Mouse (Mus musculus): ENCODE data around the gene Pinlyp. TPM values are rescaled to one million over a fixed set of nuclear protein-coding genes. Genes with fewer than 3 reads are reported as not detected.

Gene Pinlyp
- polyA plus RNA-seq, 1 experiment from 2014 or later: not detected

GRCm38 (mm10) chr7:24546634-24547389 lies 894 bp upstream of the Pinlyp start:
- peaks cover 22% of the 10 kb centered on the region; the same call in 1 of the 2 replicates for H3K36me3 ChIP-seq (replicated peaks; ENCODE audit: control insufficient read depth, insufficient read depth)
- H3K4me2 ChIP-seq (replicated peaks): peak overlapping the region; percentile 58
- ATAC-seq (ENCODE audit: low FRiP score): peak; percentile 98
- WGBS: under 1% methylated on average over 57 of the region's 57 CpGs
- no peaks in the 10 kb centered on the region for H3K9me3 ChIP-seq (ENCODE audit: control insufficient read depth, low read length)
- peaks cover 5% of the 10 kb centered on the region for H3K4me1 ChIP-seq (replicated peaks; ENCODE audit: control insufficient read depth, insufficient read depth, low read length)
- peak overlapping the region; percentile 60 for H3K9ac ChIP-seq
- H3K27me3 ChIP-seq (ENCODE audit: control insufficient read depth, insufficient read depth, low read length): no peaks in the 10 kb centered on the region
- H3K27ac ChIP-seq: peak overlapping the region; percentile 47; the same call in 1 of the 2 replicates
- H3K4me3 ChIP-seq (replicated peaks; ENCODE audit: low read length): peak overlapping the region; percentile 49
- DNase-seq (ENCODE audit: low spot score): peak; percentile 99

GRCm38 (mm10) chr7:24544506-24544905 lies 1.4 kb downstream of the Pinlyp start:
- Histone ChIP-seq H3K9me3 (ENCODE audit: control insufficient read depth, low read length) (no peaks in the 10 kb centered on the region), H3K9ac (no peak overlapping the region), H3K4me1 (replicated peaks; ENCODE audit: control insufficient read depth, insufficient read depth, low read length) (peaks cover 5% of the 10 kb centered on the region), H3K27ac (no peak overlapping the region), H3K27me3 (ENCODE audit: control insufficient read depth, insufficient read depth, low read length) (no peaks in the 10 kb centered on the region), H3K36me3 (replicated peaks; ENCODE audit: control insufficient read depth, insufficient read depth) (peaks cover 10% of the 10 kb centered on the region; the same call in 1 of the 2 replicates), H3K4me2 (replicated peaks) (no peak overlapping the region), H3K4me3 (replicated peaks; ENCODE audit: low read length) (no peak overlapping the region)
- ATAC-seq (ENCODE audit: low FRiP score) (no peak), DNase-seq (ENCODE audit: low spot score) (no peak)
- WGBS: 91% methylated on average over 2 of the region's 2 CpGs

- Histone ChIP-seq H3K9ac (no peak overlapping the region), H3K9me3 (ENCODE audit: control insufficient read depth, low read length) (no peaks in the 10 kb centered on the region), H3K4me2 (replicated peaks) (no peak overlapping the region), H3K27me3 (ENCODE audit: control insufficient read depth, insufficient read depth, low read length) (no peaks in the 10 kb centered on the region), H3K4me3 (replicated peaks; ENCODE audit: low read length) (no peak overlapping the region), H3K36me3 (replicated peaks; ENCODE audit: control insufficient read depth, insufficient read depth) (peaks cover 20% of the 10 kb centered on the region), H3K4me1 (replicated peaks; ENCODE audit: control insufficient read depth, insufficient read depth, low read length) (no peaks in the 10 kb centered on the region), H3K27ac (no peak overlapping the region)
- ATAC-seq (ENCODE audit: low FRiP score) (no peak), DNase-seq (ENCODE audit: low spot score) (no peak)
- WGBS: 98% methylated on average over 4 of the region's 4 CpGs
Measured at GRCm38 (mm10) chr7:24539686-24540085, 6.2 kb downstream of the Pinlyp start.

GRCm38 (mm10) chr7:24538701-24539100 lies 7.2 kb downstream of the Pinlyp start:
- H3K27ac ChIP-seq: no peak overlapping the region
- H3K4me3 ChIP-seq (replicated peaks; ENCODE audit: low read length): no peak overlapping the region
- H3K9ac ChIP-seq: no peak overlapping the region
- H3K9me3 ChIP-seq (ENCODE audit: control insufficient read depth, low read length): no peaks in the 10 kb centered on the region
- DNase-seq (ENCODE audit: low spot score) (no peak), ATAC-seq (ENCODE audit: low FRiP score) (no peak)
- 75% methylated on average over 5 of the region's 5 CpGs for WGBS
- H3K27me3 ChIP-seq (ENCODE audit: control insufficient read depth, insufficient read depth, low read length): no peaks in the 10 kb centered on the region
- peaks cover 30% of the 10 kb centered on the region for H3K36me3 ChIP-seq (replicated peaks; ENCODE audit: control insufficient read depth, insufficient read depth)
- H3K4me1 ChIP-seq (replicated peaks; ENCODE audit: control insufficient read depth, insufficient read depth, low read length): peaks cover 6% of the 10 kb centered on the region; the same call in 1 of the 2 replicates
- no peak overlapping the region for H3K4me2 ChIP-seq (replicated peaks)

GRCm38 (mm10) chr7:24538154-24538553 lies 7.8 kb downstream of the Pinlyp start:
- Histone ChIP-seq H3K4me1 (replicated peaks; ENCODE audit: control insufficient read depth, insufficient read depth, low read length) (peaks cover 11% of the 10 kb centered on the region; the same call in 1 of the 2 replicates), H3K9me3 (ENCODE audit: control insufficient read depth, low read length) (no peaks in the 10 kb centered on the region), H3K4me2 (replicated peaks) (no peak overlapping the region), H3K9ac (no peak overlapping the region), H3K4me3 (replicated peaks; ENCODE audit: low read length) (no peak overlapping the region), H3K36me3 (replicated peaks; ENCODE audit: control insufficient read depth, insufficient read depth) (peaks cover 35% of the 10 kb centered on the region), H3K27ac (no peak overlapping the region), H3K27me3 (ENCODE audit: control insufficient read depth, insufficient read depth, low read length) (no peaks in the 10 kb centered on the region; the same call in 1 of the 2 replicates)
- 44% methylated on average over 5 of the region's 5 CpGs for WGBS
- no peak for DNase-seq (ENCODE audit: low spot score)
- ATAC-seq (ENCODE audit: low FRiP score): no peak

GRCm38 (mm10) chr7:24537591-24537990 lies 8.3 kb downstream of the Pinlyp start:
- no peak overlapping the region for H3K4me2 ChIP-seq (replicated peaks)
- peaks cover 13% of the 10 kb centered on the region for H3K4me1 ChIP-seq (replicated peaks; ENCODE audit: control insufficient read depth, insufficient read depth, low read length)
- WGBS: 78% methylated on average over 5 of the region's 5 CpGs
- no peaks in the 10 kb centered on the region; the same call in 1 of the 2 replicates for H3K27me3 ChIP-seq (ENCODE audit: control insufficient read depth, insufficient read depth, low read length)
- H3K9ac ChIP-seq: no peak overlapping the region
- no peak overlapping the region for H3K4me3 ChIP-seq (replicated peaks; ENCODE audit: low read length)
- DNase-seq (ENCODE audit: low spot score) (no peak), ATAC-seq (ENCODE audit: low FRiP score) (no peak)
- no peaks in the 10 kb centered on the region for H3K9me3 ChIP-seq (ENCODE audit: control insufficient read depth, low read length)
- peaks cover 39% of the 10 kb centered on the region for H3K36me3 ChIP-seq (replicated peaks; ENCODE audit: control insufficient read depth, insufficient read depth)
- no peak overlapping the region for H3K27ac ChIP-seq

- peaks cover 18% of the 10 kb centered on the region for H3K4me1 ChIP-seq (replicated peaks; ENCODE audit: control insufficient read depth, insufficient read depth, low read length)
- H3K9me3 ChIP-seq (ENCODE audit: control insufficient read depth, low read length): no peaks in the 10 kb centered on the region
- no peaks in the 10 kb centered on the region; the same call in 1 of the 2 replicates for H3K27me3 ChIP-seq (ENCODE audit: control insufficient read depth, insufficient read depth, low read length)
- H3K4me2 ChIP-seq (replicated peaks): no peak overlapping the region
- H3K36me3 ChIP-seq (replicated peaks; ENCODE audit: control insufficient read depth, insufficient read depth): peaks cover 44% of the 10 kb centered on the region
- ATAC-seq (ENCODE audit: low FRiP score) (no peak), DNase-seq (ENCODE audit: low spot score) (no peak)
- H3K4me3 ChIP-seq (replicated peaks; ENCODE audit: low read length): no peak overlapping the region
- no peak overlapping the region for H3K9ac ChIP-seq
- no peak overlapping the region for H3K27ac ChIP-seq
- 73% methylated on average over 4 of the region's 4 CpGs for whole genome bisulfite sequencing
Measured at GRCm38 (mm10) chr7:24537081-24537480, 8.8 kb downstream of the Pinlyp start.

- ATAC-seq (ENCODE audit: low FRiP score): no peak
- H3K9ac ChIP-seq: peak overlapping the region; percentile 28; the same call in 1 of the 2 replicates
- 23% methylated on average over 19 of the region's 19 CpGs for WGBS
Measured at GRCm38 (mm10) chr7:24534301-24534700, 11.6 kb downstream of the Pinlyp start.

GRCm38 (mm10) chr7:24533806-24534205 lies 12.1 kb downstream of the Pinlyp start:
- 29% methylated on average over 42 of the region's 42 CpGs for WGBS
- Histone ChIP-seq H3K4me1 (replicated peaks; ENCODE audit: control insufficient read depth, insufficient read depth, low read length) (peaks cover 28% of the 10 kb centered on the region), H3K27ac (no peak overlapping the region), H3K27me3 (ENCODE audit: control insufficient read depth, insufficient read depth, low read length) (no peaks in the 10 kb centered on the region; the same call in 1 of the 2 replicates), H3K4me3 (replicated peaks; ENCODE audit: low read length) (peak overlapping the region; percentile 3; the same call in 1 of the 2 replicates), H3K9me3 (ENCODE audit: control insufficient read depth, low read length) (no peaks in the 10 kb centered on the region), H3K4me2 (replicated peaks) (peak overlapping the region; percentile 31), H3K9ac (peak overlapping the region; percentile 28; the same call in 1 of the 2 replicates), H3K36me3 (replicated peaks; ENCODE audit: control insufficient read depth, insufficient read depth) (peaks cover 46% of the 10 kb centered on the region)
- DNase-seq (ENCODE audit: low spot score) (no peak), ATAC-seq (ENCODE audit: low FRiP score) (no peak)

More at GRCm38 (mm10) chr7:24534301-24534700, 11.6 kb downstream of the Pinlyp start:
- Histone ChIP-seq H3K27me3 (ENCODE audit: control insufficient read depth, insufficient read depth, low read length) (no peaks in the 10 kb centered on the region; the same call in 1 of the 2 replicates), H3K4me1 (replicated peaks; ENCODE audit: control insufficient read depth, insufficient read depth, low read length) (peaks cover 27% of the 10 kb centered on the region), H3K27ac (no peak overlapping the region), H3K9me3 (ENCODE audit: control insufficient read depth, low read length) (no peaks in the 10 kb centered on the region), H3K4me2 (replicated peaks) (peak overlapping the region; percentile 31; the same call in 1 of the 2 replicates), H3K4me3 (replicated peaks; ENCODE audit: low read length) (peak overlapping the region; percentile 3; the same call in 1 of the 2 replicates), H3K36me3 (replicated peaks; ENCODE audit: control insufficient read depth, insufficient read depth) (peaks cover 46% of the 10 kb centered on the region)
- no peak for DNase-seq (ENCODE audit: low spot score)

Measured in hindbrain, embryonic 14.5 days (tissue).